Mouse (Mus musculus) Patski (cell line): ENCODE data around the gene Capns1. TPM values are rescaled to one million over a fixed set of nuclear protein-coding genes. Genes with fewer than 3 reads are reported as not detected.
"Not testable (repeated sequence)": the region's sequence is repeated elsewhere in the genome, so short reads cannot be mapped to it uniquely, and the experiment has no call there.

Experiments used
- ATAC-seq: fragments of 100-300 bp; one replicate; pipeline ENCODE4 v1.8.0; 2021
- CTCF ChIA-PET: fragments of 350-600 bp; sonication (Branson Sonifier 250); formaldehyde crosslinking; loops from one replicate; lab custom pipeline; 2022; ENCODE audit warnings: inconsistent platforms; lab: Charles Lee
- POLR2A ChIA-PET: fragments of 350-600 bp; sonication (Branson Sonifier 250); formaldehyde crosslinking; loops from one replicate; lab custom pipeline; 2022; ENCODE audit warnings: antibody characterized with exemption, inconsistent platforms; lab: Charles Lee
- DNase-seq: peaks from one replicate; pipeline ENCODE4 v3.0.0-alpha.2; 2011; ENCODE audit warnings: low read depth, low spot score
- H3K27me3 ChIP-seq: fragments of 371-371 bp; one replicate; pipeline ENCODE4 v1.5.1; 2021
- CTCF ChIP-seq: fragments of 100-300 bp; IDR thresholded peaks from one replicate; pipeline ENCODE4 v1.5.1; 2021
- in situ Hi-C: fragments of 300-500 bp; cut with MboI; formaldehyde crosslinking; loops from 3 replicates; pipeline ENCODE4 v1.11.1; 2018; ENCODE audit warnings: low pct_unique_long_range_greater_than_20kb, mixed read lengths
- polyA plus RNA-seq: library from polyadenylated mRNA; unstranded; gene quantifications from one replicate; pipeline ENCODE4 v1.2.3, GENCODE M21; 2021

The Capns1 gene
- polyA plus RNA-seq, 1 experiment from 2014 or later = 456 TPM

DNA sequence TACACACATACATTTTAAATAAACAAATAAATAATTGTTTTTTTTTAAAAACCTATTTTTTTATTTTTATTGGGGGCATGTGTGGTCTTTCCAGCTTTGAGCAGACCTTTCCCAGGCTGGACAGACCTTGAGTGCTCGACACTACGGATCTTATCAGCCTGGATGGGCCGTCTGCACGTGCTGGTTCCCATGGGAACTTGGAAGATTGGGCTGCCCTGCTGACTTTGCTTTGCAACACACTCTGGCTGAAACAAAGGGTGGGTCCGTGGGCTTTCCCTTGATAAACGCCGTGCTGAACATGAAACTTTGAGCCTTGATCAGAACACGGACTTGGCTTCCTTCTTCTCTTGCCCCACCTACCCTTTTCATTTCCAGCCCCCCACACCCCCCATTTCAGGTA, 5.8 kb upstream of the Capns1 start:
- POLR2A ChIA-PET = interaction anchor here (0.5 to 1.1 kb wide), 2 partner anchors 16 to 21 kb away, joined by 3 to 4 read pairs; no protein-coding TSS in a partner anchor
- ATAC-seq (no peak), DNase-seq (no peak)
- H3K27me3 ChIP-seq = peaks cover 5% of the 10 kb centered on the region
- TF ChIP-seq CTCF = no peak
- CTCF ChIA-PET = interaction anchor here (0.6 to 4.3 kb wide), 5 partner anchors 12 to 27 kb away, joined by 3 to 34 read pairs (median 3); no protein-coding TSS in a partner anchor
- in situ Hi-C loops = no loop called here

DNA sequence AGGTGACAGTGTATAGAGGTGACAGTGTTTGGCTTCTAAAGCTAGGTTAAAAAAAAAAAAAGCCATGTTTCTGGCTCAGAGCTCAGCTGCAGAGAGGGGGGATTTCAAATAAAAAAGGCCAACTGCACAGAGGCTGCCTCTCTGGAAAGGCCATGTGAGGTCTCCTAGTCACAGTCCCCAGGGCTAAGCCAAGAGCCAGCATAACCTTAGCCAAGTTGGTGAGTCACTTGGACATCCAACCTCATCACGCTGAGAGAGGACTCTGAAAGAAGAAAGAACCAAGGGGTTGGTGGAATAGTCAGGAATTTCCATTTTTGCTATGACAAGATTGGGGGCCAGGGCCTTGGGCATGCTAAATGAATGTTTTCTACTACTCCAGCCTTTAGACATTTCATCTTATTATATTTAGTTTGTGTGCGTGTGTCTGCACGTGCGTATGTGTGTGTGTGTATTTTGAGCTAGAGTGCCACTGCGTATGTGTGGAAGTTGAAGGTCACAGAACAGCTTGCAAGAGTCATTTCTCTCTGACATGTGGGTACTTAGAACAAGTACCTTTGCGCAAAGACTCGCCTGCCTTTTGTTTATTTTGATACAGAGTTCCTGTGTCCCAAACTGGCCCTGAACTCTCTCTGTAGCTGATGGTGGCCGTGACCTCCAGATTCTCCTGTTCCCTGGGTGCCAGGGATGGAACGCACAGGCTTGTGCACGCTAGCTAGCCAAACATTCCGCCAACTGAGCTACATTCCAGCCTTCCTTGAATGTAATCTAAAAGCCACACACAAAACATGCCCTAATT, 4.5 kb upstream of the Capns1 start:
- no peak for TF ChIP-seq CTCF
- in situ Hi-C loops = no loop called here

DNA sequence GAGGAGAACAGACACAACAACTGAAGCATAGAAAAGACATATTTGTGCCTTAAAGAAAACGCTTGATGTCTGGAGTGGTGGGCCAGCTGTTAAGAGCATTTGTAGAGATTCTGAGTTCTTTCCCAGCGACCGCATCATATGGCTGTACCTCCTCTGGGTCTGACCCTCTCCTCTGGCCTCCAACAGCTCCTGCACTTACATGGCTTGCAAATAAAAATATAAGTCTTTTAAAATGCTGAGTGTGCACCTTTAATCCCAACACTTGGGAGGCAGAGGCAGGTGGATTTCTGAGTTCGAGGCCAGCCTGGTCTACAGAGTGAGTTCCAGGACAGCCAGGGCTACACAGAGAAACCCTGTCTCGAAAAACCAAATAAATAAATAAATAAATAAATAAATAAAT, 2.0 kb upstream of the Capns1 start:
- ChIA-PET CTCF (interaction anchor here (4.3 kb wide), 1 partner anchor 17 kb away, joined by 17 read pairs; no protein-coding TSS in a partner anchor), POLR2A (interaction anchor here (0.5 kb wide), 1 partner anchor 22 kb away, joined by 4 read pairs; no protein-coding TSS in a partner anchor)
- H3K27me3 ChIP-seq, DNase-seq, in situ Hi-C loops, ATAC-seq: not testable (repeated sequence)

More for the DNA sequence above, 4.5 kb upstream of the Capns1 start:
- DNase-seq = no peak
- no peak for ATAC-seq
- H3K27me3 ChIP-seq = no peaks in the 10 kb centered on the region
- POLR2A ChIA-PET = no interaction called here
- CTCF ChIA-PET = interaction anchor here (0.8 to 4.3 kb wide), 5 partner anchors 13 to 30 kb away, joined by 3 to 34 read pairs (median 4); no protein-coding TSS in a partner anchor

DNA sequence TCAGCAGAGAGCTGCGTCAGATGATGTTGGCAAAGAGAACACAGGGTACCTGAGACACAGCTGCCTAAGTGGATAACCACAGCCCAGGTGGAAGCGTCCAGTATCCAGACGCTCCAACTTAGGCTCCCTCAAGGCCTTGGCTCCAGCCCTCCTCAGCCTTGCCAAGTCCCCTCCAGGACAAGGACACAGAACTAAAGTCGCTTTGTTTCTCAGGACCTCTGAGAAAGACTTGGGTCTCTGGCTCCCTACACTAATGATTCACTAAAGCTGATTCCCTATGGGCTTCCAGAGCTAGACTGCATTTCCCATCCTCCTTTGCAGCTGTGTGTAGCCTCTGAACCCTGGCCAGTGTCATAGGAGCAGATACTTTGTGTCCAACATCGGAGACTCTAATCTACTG, 1.6 kb upstream of the Capns1 start:
- in situ Hi-C loops = no loop called here
- CTCF ChIA-PET = interaction anchor here (2.2 to 4.3 kb wide), 2 partner anchors 10 to 17 kb away, joined by 12 to 17 read pairs; no protein-coding TSS in a partner anchor
- POLR2A ChIA-PET = interaction anchor here (0.5 kb wide), 1 partner anchor 23 kb away, joined by 4 read pairs; no protein-coding TSS in a partner anchor

DNA sequence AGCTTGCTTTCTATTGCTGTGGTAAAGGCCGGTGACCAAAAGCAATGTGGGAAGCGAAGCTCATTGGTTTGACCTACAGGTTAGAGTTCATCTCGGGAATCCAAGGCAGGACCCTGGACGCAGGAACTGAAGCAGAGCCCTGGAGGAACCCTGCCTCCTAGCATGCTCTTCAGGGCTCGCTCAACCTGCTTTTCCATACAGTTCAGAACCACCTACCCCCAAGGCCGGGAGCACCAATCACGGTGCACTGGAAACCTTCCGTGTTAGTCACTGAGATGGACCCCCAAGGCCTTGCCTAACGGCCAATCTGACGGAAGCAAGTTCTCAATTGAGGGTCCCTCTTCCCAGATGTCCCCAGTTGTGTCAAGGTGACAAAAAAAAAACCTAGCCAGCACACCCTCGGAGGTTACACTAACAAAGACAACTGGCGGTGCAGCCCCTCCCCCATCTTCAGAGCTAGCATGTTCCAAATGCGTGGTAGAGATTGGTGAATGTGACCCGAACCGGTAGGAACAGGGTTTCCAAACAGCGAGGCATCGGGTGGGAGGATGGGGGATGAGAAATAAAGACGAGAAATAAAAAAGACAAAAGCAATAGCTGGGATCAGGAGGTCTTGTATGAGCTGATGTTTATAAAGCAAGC, 1.0 kb upstream of the Capns1 start:
- no peak for TF ChIP-seq CTCF
- POLR2A ChIA-PET = interaction anchor here (1.2 kb wide), 1 partner anchor 11 kb away, joined by 4 read pairs; no protein-coding TSS in a partner anchor
- CTCF ChIA-PET = interaction anchor here (1.0 to 4.3 kb wide), 6 partner anchors 10 to 45 kb away, joined by 3 to 17 read pairs (median 10); no protein-coding TSS in a partner anchor

More for the DNA sequence above, 1.6 kb upstream of the Capns1 start:
- no peaks in the 10 kb centered on the region for H3K27me3 ChIP-seq
- ATAC-seq (no peak), DNase-seq (no peak)
- no peak for TF ChIP-seq CTCF

DNA sequence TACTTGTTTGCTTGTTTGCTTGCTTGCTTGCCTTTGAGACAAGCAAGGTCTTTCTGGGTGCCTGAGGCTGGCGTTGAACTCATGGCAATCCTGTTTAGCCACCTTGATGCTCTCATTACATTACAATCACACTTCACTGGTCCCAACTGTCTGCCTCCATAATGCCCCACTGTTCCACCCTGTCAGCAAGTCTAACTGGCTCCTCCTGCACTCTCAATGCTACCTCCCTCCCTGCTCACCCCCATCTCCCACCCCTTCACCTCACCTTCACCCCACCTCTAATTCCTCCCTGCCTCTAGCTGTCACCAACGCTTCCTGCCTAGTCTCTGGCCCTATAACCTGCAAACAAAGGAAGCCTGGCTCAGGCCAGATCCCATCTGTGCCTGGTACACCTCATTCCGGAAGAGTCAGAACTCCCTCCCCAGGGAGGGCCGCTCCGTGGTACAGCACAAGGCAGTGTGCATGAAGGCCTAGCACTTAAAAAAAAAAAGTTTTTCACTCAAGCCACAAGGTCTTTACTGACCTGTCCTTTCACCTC, 950 bp downstream of the Capns1 start:
- no peak for TF ChIP-seq CTCF
- ChIA-PET POLR2A (interaction anchor here (0.7 kb wide), 1 partner anchor 28 kb away, joined by 3 read pairs; no protein-coding TSS in a partner anchor), CTCF (interaction anchor here (1.0 to 4.3 kb wide), 9 partner anchors 8 to 21 kb away, joined by 3 to 17 read pairs (median 7); no protein-coding TSS in a partner anchor)
- no peaks in the 10 kb centered on the region for H3K27me3 ChIP-seq
- in situ Hi-C loops = no loop called here
- DNase-seq = no peak
- no peak for ATAC-seq

More for the DNA sequence above, 1.0 kb upstream of the Capns1 start:
- ATAC-seq (no peak), DNase-seq (no peak)
- in situ Hi-C loops = no loop called here
- no peaks in the 10 kb centered on the region for H3K27me3 ChIP-seq

DNA sequence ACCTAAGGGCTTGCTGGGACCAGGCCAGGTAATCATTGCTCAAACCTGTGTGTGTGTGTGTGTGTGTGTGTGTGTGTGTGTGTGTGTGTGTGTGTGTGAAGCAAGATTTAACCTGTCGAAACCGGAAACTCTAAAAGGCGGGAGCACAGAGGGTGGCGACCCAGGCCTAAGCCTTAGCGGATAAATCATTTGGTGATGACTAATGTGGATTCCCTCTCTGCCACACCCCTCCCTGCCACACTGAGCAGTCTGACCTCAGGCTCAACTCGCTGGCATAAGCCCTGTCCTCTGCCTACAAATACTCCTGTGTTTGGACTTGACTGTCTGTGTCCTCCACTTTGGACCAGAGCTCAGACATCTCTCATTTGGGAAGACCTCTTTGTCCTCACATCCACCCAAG, 2.4 kb downstream of the Capns1 start:
- TF ChIP-seq CTCF = no peak
- ChIA-PET CTCF (interaction anchor here (1.2 to 1.9 kb wide), 2 partner anchors 9 to 21 kb away, joined by 4 to 5 read pairs; no protein-coding TSS in a partner anchor), POLR2A (no interaction called here)

DNA sequence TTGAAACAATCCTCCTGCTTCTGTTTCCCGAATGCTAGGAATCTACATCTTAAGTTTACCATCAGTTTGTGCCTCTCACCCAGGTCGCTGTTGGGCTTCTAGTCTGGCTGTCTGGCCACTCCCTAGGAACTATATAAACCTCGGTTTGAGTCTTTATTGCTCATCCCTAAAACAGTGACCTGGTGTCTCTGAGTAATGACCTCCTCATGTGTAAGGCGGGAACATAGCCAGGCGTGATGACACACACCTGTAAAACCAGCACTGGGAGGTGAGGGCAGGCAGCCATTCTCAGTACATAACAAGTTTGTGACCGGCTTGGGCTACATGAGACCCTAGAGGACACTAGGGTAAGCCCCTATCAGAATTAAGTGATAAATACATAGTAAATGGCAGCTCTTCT, 3.1 kb downstream of the Capns1 start:
- ChIA-PET POLR2A (interaction anchor here (1.2 kb wide), 1 partner anchor 14 kb away, joined by 3 read pairs; no protein-coding TSS in a partner anchor), CTCF (interaction anchor here (1.4 to 1.9 kb wide), 2 partner anchors 10 to 17 kb away, joined by 3 to 5 read pairs; no protein-coding TSS in a partner anchor)
- no peaks in the 10 kb centered on the region for H3K27me3 ChIP-seq
- no peak for TF ChIP-seq CTCF
- in situ Hi-C loops = no loop called here
- DNase-seq (no peak), ATAC-seq (no peak)

More for the DNA sequence above, 2.4 kb downstream of the Capns1 start:
- H3K27me3 ChIP-seq = no peaks in the 10 kb centered on the region
- DNase-seq (no peak), ATAC-seq (peak; percentile 37)
- in situ Hi-C loops = no loop called here

DNA sequence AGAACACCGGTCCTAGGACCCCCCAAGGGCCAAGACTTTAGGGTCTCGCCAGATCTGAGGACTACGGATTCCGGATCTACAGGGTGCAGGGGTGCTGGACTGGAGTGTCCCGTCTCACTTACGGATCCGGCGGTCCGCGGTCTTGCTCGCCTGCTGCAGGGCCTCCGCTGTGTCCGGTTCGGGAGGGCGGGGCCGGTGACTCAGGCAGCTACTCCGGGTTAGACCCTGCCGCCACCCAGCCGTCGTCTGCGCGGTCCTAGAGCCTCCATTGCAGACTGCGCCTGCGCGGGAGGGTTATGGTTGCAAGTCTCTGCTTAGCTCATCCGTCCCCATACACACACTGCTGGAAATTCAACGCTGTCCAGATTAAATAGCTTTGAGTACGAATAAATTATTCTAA, 3.7 kb downstream of the Capns1 start:
- CTCF ChIA-PET = interaction anchor here (1.2 to 1.4 kb wide), 3 partner anchors 11 to 22 kb away, joined by 3 to 6 read pairs (median 5); no protein-coding TSS in a partner anchor
- TF ChIP-seq CTCF = no peak
- POLR2A ChIA-PET = interaction anchor here (1.2 kb wide), 1 partner anchor 13 kb away, joined by 3 read pairs; no protein-coding TSS in a partner anchor
- no peaks in the 10 kb centered on the region for H3K27me3 ChIP-seq
- in situ Hi-C loops = no loop called here
- DNase-seq (peak; percentile 79), ATAC-seq (peak; percentile 72)
